Mouse (Mus musculus): ENCODE results near the gene Vmn2r78. TPM values are rescaled to one million over a fixed set of nuclear protein-coding genes. Genes with fewer than 3 reads are reported as not detected.
"Not testable (repeated sequence)": the region's sequence is repeated elsewhere in the genome, so short reads cannot be mapped to it uniquely, and the experiment has no call there.

Gene Vmn2r78
- polyA plus RNA-seq (2012; rRNA removed): not detected in 2 replicates

- H3K36me3 ChIP-seq (ENCODE audit: control insufficient read depth, insufficient read depth, low read length); H3K27ac ChIP-seq (ENCODE audit: control insufficient read depth, insufficient read depth, low read length); H3K4me1 ChIP-seq (replicated peaks; ENCODE audit: control insufficient read depth, insufficient read depth, low read length); H3K4me3 ChIP-seq (ENCODE audit: control insufficient read depth, insufficient read depth, low read length); DNase-seq; H3K27me3 ChIP-seq (ENCODE audit: control insufficient read depth, insufficient read depth, low read length): not testable (repeated sequence)
- WGBS: 94% methylated on average over 2 of the region's 2 CpGs
These were observed at the start of gene Vmn2r78 for GRCm38 (mm10) chr7:86914794-86915193. TSS of gene Vmn2r78 (plus strand) at chr7:86915094.

- no peak overlapping the region for H3K4me3 ChIP-seq (ENCODE audit: control insufficient read depth, insufficient read depth, low read length)
- no peaks in the 10 kb centered on the region for H3K27me3 ChIP-seq (ENCODE audit: control insufficient read depth, insufficient read depth, low read length)
- no peak for TF ChIP-seq CTCF (IDR thresholded peaks at IDR 0.05; ENCODE audit: borderline replicate concordance, control insufficient read depth, extremely low read depth, insufficient read depth, low read length, poor library complexity)
- TF ChIP-seq POLR2A (IDR thresholded peaks at IDR 0.05; ENCODE audit: control insufficient read depth, extremely low read depth, insufficient read depth, low read length, poor library complexity): no peak
- H3K4me1 ChIP-seq (replicated peaks; ENCODE audit: control insufficient read depth, insufficient read depth, low read length): no peaks in the 10 kb centered on the region
- no peak overlapping the region for H3K27ac ChIP-seq (ENCODE audit: control insufficient read depth, insufficient read depth, low read length)
- DNase-seq: no peak
- 94% methylated on average over 4 of the region's 4 CpGs for WGBS
- no peaks in the 10 kb centered on the region for H3K36me3 ChIP-seq (ENCODE audit: control insufficient read depth, insufficient read depth, low read length)
These were observed 25.1 kb upstream of the Vmn2r78 start for GRCm38 (mm10) chr7:86889470-86890469.

GRCm38 (mm10) chr7:86937288-86937687 lies 22.4 kb downstream of the Vmn2r78 start:
- no peak for DNase-seq
- no peak for TF ChIP-seq POLR2A (IDR thresholded peaks at IDR 0.05; ENCODE audit: control insufficient read depth, extremely low read depth, insufficient read depth, low read length, poor library complexity)
- no peak for TF ChIP-seq CTCF (IDR thresholded peaks at IDR 0.05; ENCODE audit: borderline replicate concordance, control insufficient read depth, extremely low read depth, insufficient read depth, low read length, poor library complexity)
- WGBS: 90% methylated on average over 5 of the region's 5 CpGs

GRCm38 (mm10) chr7:86994700-86995099 lies 79.8 kb downstream of the Vmn2r78 start:
- H3K27ac ChIP-seq (ENCODE audit: control insufficient read depth, insufficient read depth, low read length): no peak overlapping the region
- no peak overlapping the region for H3K4me3 ChIP-seq (ENCODE audit: control insufficient read depth, insufficient read depth, low read length)
- no peaks in the 10 kb centered on the region for H3K4me1 ChIP-seq (replicated peaks; ENCODE audit: control insufficient read depth, insufficient read depth, low read length)
- H3K36me3 ChIP-seq (ENCODE audit: control insufficient read depth, insufficient read depth, low read length): no peaks in the 10 kb centered on the region
- TF ChIP-seq CTCF (IDR thresholded peaks at IDR 0.05; ENCODE audit: borderline replicate concordance, control insufficient read depth, extremely low read depth, insufficient read depth, low read length, poor library complexity): no peak
- TF ChIP-seq POLR2A (IDR thresholded peaks at IDR 0.05; ENCODE audit: control insufficient read depth, extremely low read depth, insufficient read depth, low read length, poor library complexity): no peak
- 26% methylated on average over 1 of the region's 1 CpGs for WGBS
- DNase-seq: no peak
- no peaks in the 10 kb centered on the region for H3K27me3 ChIP-seq (ENCODE audit: control insufficient read depth, insufficient read depth, low read length)

More at GRCm38 (mm10) chr7:86937288-86937687, 22.4 kb downstream of the Vmn2r78 start:
- Histone ChIP-seq H3K4me3 (ENCODE audit: control insufficient read depth, insufficient read depth, low read length) (no peak overlapping the region), H3K27ac (ENCODE audit: control insufficient read depth, insufficient read depth, low read length) (no peak overlapping the region), H3K36me3 (ENCODE audit: control insufficient read depth, insufficient read depth, low read length) (no peaks in the 10 kb centered on the region), H3K27me3 (ENCODE audit: control insufficient read depth, insufficient read depth, low read length) (no peaks in the 10 kb centered on the region), H3K4me1 (replicated peaks; ENCODE audit: control insufficient read depth, insufficient read depth, low read length) (no peaks in the 10 kb centered on the region)

- not testable (repeated sequence) for H3K27ac ChIP-seq (ENCODE audit: control insufficient read depth, insufficient read depth, low read length); H3K4me3 ChIP-seq (ENCODE audit: control insufficient read depth, insufficient read depth, low read length); H3K4me1 ChIP-seq (replicated peaks; ENCODE audit: control insufficient read depth, insufficient read depth, low read length); H3K27me3 ChIP-seq (ENCODE audit: control insufficient read depth, insufficient read depth, low read length); H3K36me3 ChIP-seq (ENCODE audit: control insufficient read depth, insufficient read depth, low read length); DNase-seq
- 96% methylated on average over 1 of the region's 1 CpGs for WGBS
These were observed 80.9 kb downstream of the Vmn2r78 start, which contains the start of gene Vmn2r79 for GRCm38 (mm10) chr7:86995815-86996214. TSS of gene Vmn2r79 (plus strand) at chr7:86996115.

Other genes with a start within 250 kb of the Vmn2r78 start
- gene Olfr292, start 226.8 kb upstream of the Vmn2r78 start, polyA plus RNA-seq (2012; rRNA removed): not detected in 2 replicates
- gene Folh1, start 139.2 kb upstream of the Vmn2r78 start, polyA plus RNA-seq (2012; rRNA removed): 0.04 and 0.17 TPM in 2 replicates
- gene Vmn2r77, start 120.1 kb upstream of the Vmn2r78 start, polyA plus RNA-seq (2012; rRNA removed): not detected in 2 replicates
- gene Vmn2r79, start 81.0 kb downstream of the Vmn2r78 start, polyA plus RNA-seq (2012; rRNA removed): not detected in 2 replicates

Measured in thymus, adult 2 months (tissue).